Mouse (Mus musculus) limb, embryonic 10.5 days (tissue): Measurements from ENCODE around the gene Rprml. TPM values are rescaled to one million over a fixed set of nuclear protein-coding genes. Genes with fewer than 3 reads are reported as not detected.
A peak's percentile ranks its signal among the peaks of the same experiment; 100 is the strongest.

Source experiments
- DNase-seq: peaks from one replicate; pipeline ENCODE4 v3.0.0-alpha.2; 2017; ENCODE audit warnings: low spot score
- H3K27ac ChIP-seq: fragments of 300-500 bp; sonication (generic); 2 replicates; pipeline ENCODE4 v1.5.1; 2016; ENCODE audit warnings: mild to moderate bottlenecking
- H3K27me3 ChIP-seq: fragments of 300-500 bp; sonication (generic); 2 replicates; pipeline ENCODE4 v1.6.1; 2016; ENCODE audit warnings: low read depth, mild to moderate bottlenecking; ENCODE audit not compliant: poor library complexity, severe bottlenecking
- H3K36me3 ChIP-seq: fragments of 300-500 bp; sonication (generic); 2 replicates; pipeline ENCODE4 v1.6.1; 2016; ENCODE audit warnings: mild to moderate bottlenecking, moderate library complexity
- H3K4me1 ChIP-seq: fragments of 300-500 bp; sonication (generic); 2 replicates; pipeline ENCODE4 v1.6.1; 2016
- H3K4me3 ChIP-seq: fragments of 300-500 bp; sonication (generic); 2 replicates; pipeline ENCODE4 v1.5.1; 2016; ENCODE audit warnings: mild to moderate bottlenecking, moderate library complexity
- H3K9me3 ChIP-seq: fragments of 300-500 bp; sonication (generic); replicated peaks from 2 replicates; pipeline ENCODE4 v1.6.1; 2016; ENCODE audit warnings: mild to moderate bottlenecking
- WGBS: fragments of 180-500 bp; shearing (Covaris S2); methylation state at CpG from one replicate; pipeline ENCODE4 v1.1.7; 2016; 5-methylcytosine and 5-hydroxymethylcytosine counted together
- polyA plus RNA-seq: library from polyadenylated mRNA; unstranded; fragments of >200 nt; fragmentation: Nextera tagmentation; extraction: Ambion mirVana; gene quantifications from 2 replicates; pipeline ENCODE4 v1.2.1, GENCODE M21; 2016

Rprml gene
- polyA plus RNA-seq: 0.48 and 1.0 TPM in 2 replicates

DNA sequence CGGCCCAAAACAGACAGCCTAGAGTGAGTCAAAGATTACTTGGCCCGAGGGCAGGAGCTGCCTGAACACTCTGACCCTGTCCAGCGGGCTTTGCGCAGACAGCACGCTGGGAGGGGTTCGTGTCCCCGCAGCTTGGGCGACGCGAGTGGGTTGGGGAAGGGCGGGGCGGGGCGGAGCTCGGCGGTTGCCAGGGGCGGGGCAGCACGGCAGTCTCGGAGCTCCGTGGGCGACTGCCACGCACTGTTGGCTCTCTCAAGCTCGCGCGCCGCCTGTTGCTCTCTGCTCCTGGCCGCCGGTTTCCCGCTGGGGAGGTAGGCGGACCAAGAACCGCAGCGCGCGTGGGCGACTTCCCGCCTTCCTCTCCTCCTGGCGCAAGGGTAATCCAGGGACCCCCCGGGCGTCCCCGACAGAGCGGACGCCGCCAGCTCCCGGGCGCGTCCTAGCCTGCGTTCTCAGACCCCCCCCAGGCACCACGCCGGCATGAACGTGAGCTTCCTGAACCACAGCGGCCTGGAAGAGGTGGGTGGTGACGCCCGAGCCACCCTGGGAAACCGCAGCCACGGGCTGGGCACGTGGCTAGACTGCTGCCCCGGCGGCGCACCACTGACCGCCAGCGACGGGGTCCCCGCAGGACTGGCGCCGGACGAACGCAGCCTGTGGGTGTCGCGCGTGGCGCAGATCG, at the start of gene Rprml:
TSS of gene Rprml (plus strand) at position 270 of the 682 bp plus-strand sequence.
- peak; percentile 45 for DNase-seq
- H3K27me3 ChIP-seq: peaks cover 80% of the 10 kb centered on the region
- H3K4me3 ChIP-seq: peak within 1 kb of the TSS; percentile 51
- H3K36me3 ChIP-seq: no peaks in the 10 kb centered on the region
- H3K27ac ChIP-seq: no peak within 1 kb of the TSS
- no peaks in the 10 kb centered on the region for H3K9me3 ChIP-seq
- H3K4me1 ChIP-seq: peaks cover 47% of the 10 kb centered on the region
- WGBS: 2% methylated on average over 71 of the region's 71 CpGs

DNA sequence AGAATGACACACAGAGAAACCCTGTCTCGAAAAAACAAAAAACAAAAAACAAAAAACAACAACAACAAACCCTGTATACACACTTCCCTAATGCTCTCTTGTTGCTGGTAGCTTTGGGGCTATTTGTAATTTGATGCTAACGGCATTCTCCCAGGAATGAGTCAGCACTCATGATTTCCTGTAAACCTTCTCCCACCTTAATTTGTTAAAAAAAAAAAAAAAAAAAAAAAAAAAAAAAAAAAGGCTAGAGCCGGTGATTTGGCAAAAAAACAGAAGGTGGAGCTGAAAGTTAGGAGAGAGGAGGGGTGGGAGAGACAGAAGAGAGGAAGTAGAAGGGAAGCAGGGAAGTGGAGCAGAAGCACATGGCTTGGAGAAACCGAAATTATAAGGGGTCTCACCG, 42.8 kb upstream of the Rprml start:
- H3K27ac ChIP-seq: no peak overlapping the region
- H3K4me1 ChIP-seq: no peaks in the 10 kb centered on the region
- DNase-seq: no peak
- WGBS: 63% methylated on average over 5 of the region's 5 CpGs
- H3K9me3 ChIP-seq: no peaks in the 10 kb centered on the region
- H3K27me3 ChIP-seq: no peaks in the 10 kb centered on the region
- no peaks in the 10 kb centered on the region for H3K36me3 ChIP-seq
- no peak overlapping the region for H3K4me3 ChIP-seq

DNA sequence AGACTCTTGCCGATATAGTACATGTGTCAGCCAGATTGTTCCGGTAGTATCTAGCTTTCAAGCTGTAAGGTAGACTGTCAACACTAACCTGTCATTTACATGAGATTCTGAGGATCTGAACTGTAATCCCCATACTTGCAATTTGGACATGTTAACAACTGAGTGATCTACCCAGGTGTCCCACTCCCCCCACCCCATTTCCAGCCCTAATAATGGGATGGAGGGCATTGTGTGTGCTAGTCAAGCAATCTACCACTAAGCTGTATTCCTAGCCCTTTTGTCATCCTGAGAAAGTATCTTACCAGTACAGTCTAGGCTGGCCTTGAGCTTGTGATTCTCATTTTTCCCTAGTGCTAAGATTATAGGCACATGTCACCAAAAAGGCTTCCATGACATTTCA, 38.6 kb upstream of the Rprml start:
- Histone ChIP-seq H3K36me3 (no peaks in the 10 kb centered on the region), H3K4me1 (no peaks in the 10 kb centered on the region), H3K27me3 (no peaks in the 10 kb centered on the region), H3K9me3 (no peaks in the 10 kb centered on the region), H3K4me3 (no peak overlapping the region), H3K27ac (no peak overlapping the region)
- DNase-seq: no peak
- WGBS: 88% methylated on average over 2 of the region's 2 CpGs

DNA sequence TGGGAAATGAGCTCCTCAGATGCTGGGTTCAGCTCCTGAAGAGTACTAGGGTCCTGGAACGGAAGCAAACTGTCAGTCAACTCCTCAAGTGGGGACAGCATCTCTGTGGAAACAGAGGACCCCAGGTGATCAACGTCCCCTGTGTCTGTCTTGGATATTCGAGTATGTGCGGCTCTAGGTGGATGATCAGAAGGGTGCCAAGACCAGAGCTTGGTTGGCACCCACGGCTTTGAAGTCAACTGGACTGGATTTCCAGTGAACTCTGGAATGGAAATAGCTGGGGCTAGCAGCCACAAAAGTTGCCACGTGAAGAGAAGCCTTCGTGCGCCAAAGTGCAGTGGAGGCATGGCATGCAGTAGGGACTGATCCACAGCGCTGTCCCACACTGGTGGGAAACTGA, 28.3 kb upstream of the Rprml start, which contains the start of gene Gm884:
TSS of gene Gm884 (minus strand) at position 101 of the 400 bp plus-strand sequence.
- Histone ChIP-seq H3K27ac (no peak within 1 kb of the TSS), H3K4me3 (no peak within 1 kb of the TSS), H3K27me3 (no peaks in the 10 kb centered on the region), H3K4me1 (no peaks in the 10 kb centered on the region), H3K9me3 (no peaks in the 10 kb centered on the region), H3K36me3 (no peaks in the 10 kb centered on the region)
- 81% methylated on average over 9 of the region's 9 CpGs for WGBS
- no peak for DNase-seq

DNA sequence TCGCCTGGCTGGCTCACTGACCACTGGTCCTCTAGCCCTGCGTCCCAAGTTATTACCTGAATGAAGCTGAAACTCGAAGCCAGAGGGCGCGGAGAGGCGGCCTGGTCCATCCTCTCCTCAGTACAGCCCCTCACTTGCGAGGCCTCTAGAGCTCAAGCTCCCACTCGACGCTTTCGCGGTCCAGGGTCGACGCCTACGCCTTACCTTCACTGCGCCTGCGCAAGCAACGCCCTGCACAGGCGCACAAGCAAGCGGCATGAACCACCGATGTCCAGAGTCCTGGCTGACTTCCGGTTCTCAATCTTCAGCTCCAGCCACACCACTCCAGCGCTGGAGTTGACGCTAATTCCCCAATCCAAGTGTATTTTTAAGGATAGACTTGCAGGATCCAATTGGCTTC, 21.9 kb upstream of the Rprml start:
- DNase-seq: no peak
- Histone ChIP-seq H3K27me3 (no peaks in the 10 kb centered on the region), H3K4me1 (no peaks in the 10 kb centered on the region), H3K27ac (no peak overlapping the region), H3K4me3 (no peak overlapping the region), H3K9me3 (no peaks in the 10 kb centered on the region), H3K36me3 (no peaks in the 10 kb centered on the region)
- 83% methylated on average over 23 of the region's 23 CpGs for WGBS

DNA sequence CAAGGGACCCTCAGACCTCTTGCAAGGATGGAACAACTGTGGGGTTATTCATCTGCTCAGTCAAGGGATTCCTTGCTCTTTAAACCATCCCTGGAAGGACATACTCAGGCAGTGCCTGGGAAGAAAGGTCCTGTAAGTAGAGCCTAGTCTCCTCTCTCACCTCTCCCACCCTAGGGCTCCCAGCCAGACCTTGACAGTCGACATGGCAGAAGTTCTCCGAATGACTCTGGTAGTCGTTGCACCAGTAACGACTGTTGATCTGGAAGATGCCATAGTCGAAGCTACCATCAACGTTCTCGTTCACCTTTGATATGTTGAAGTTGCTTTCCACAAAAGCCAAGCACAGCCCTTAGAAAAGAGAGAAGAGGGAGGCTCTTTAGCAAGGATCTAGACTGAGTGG, 14.6 kb upstream of the Rprml start:
- Histone ChIP-seq H3K36me3 (no peaks in the 10 kb centered on the region), H3K4me1 (0 out of 2 replicates have a peak, but pooled peaks cover 2% of the 10 kb centered on the region), H3K4me3 (no peak overlapping the region), H3K27me3 (peaks cover 13% of the 10 kb centered on the region), H3K27ac (no peak overlapping the region), H3K9me3 (no peaks in the 10 kb centered on the region)
- 90% methylated on average over 7 of the region's 7 CpGs for WGBS
- no peak for DNase-seq

DNA sequence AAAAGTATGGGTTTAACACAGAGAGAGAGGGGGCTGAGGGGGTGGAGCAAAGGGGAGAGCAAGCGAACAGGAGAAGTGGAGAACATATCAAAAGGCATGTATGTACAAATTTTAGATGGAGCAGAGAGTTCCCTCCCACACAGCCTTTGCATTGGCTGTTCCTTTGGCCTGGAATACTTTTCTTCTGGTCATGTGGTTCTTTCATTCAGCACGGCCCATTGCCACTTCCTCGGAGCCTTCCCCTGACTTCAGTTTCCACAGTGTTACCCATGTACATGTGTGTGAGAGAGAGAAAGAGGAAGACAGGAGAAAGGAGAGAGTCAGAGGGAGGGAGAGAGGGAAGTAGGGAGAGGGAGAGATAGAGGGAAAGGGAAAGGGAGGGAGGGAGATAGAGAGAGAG, 13.9 kb upstream of the Rprml start:
- 0 out of 2 replicates have a peak, but pooled peaks cover 3% of the 10 kb centered on the region for H3K4me1 ChIP-seq
- no peak overlapping the region for H3K27ac ChIP-seq
- H3K36me3 ChIP-seq: no peaks in the 10 kb centered on the region
- H3K4me3 ChIP-seq: no peak overlapping the region
- peaks cover 20% of the 10 kb centered on the region for H3K27me3 ChIP-seq
- 77% methylated on average over 3 of the region's 3 CpGs for WGBS
- H3K9me3 ChIP-seq: no peaks in the 10 kb centered on the region
- no peak for DNase-seq

DNA sequence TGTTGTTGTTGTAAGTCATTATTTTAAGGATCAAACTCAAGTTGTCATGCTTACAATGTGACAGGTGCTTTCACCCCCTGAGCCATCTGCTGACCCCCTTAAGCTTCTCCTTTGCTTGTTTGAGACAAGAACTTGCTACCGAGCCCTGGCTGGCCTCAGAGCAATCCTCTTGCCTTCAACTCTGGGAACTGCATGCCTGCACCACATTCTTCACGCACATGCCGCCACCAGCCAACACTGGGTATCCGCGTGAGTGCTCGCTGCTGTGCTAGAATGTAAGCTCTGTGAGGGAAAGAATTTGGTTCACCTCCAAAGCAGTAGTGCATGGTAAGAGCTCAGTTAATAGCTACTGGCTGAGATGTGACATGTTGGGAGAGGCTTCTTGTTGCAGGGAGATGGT, 13.1 kb upstream of the Rprml start:
- Histone ChIP-seq H3K4me3 (no peak overlapping the region), H3K27ac (no peak overlapping the region), H3K27me3 (peaks cover 27% of the 10 kb centered on the region), H3K4me1 (0 out of 2 replicates have a peak, but pooled peaks cover 3% of the 10 kb centered on the region), H3K36me3 (no peaks in the 10 kb centered on the region), H3K9me3 (no peaks in the 10 kb centered on the region)
- WGBS: 80% methylated on average over 6 of the region's 6 CpGs
- DNase-seq: no peak

DNA sequence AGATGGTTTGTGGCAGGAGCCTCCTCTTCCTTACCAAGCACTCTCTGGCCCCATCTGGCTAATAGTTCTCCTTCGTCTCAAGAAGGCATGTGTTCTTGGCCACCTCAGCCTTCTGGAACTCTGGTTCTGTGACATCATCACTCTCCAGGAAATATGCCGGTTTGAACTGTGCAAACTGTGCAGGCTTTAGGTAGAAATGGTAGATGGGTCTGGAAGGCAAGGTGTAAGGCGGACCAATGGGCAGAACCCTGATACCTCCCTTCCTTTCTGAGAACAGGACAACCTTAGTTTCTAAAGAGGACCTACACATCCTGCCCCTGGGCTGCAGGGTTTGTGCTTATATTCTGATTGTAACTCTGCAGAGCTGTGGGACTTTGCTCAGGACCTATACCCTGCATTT, 10.6 kb upstream of the Rprml start, which contains the start of gene Lyzl6:
TSS of gene Lyzl6 (minus strand) at position 101 of the 400 bp plus-strand sequence.
- H3K27ac ChIP-seq: no peak within 1 kb of the TSS
- peak; percentile 26 for DNase-seq
- H3K36me3 ChIP-seq: no peaks in the 10 kb centered on the region
- H3K27me3 ChIP-seq: peaks cover 36% of the 10 kb centered on the region
- peaks cover 6% of the 10 kb centered on the region; the same call in 1 of the 2 replicates for H3K4me1 ChIP-seq
- H3K9me3 ChIP-seq: no peaks in the 10 kb centered on the region
- WGBS: 91% methylated on average over 3 of the region's 3 CpGs
- no peak within 1 kb of the TSS for H3K4me3 ChIP-seq

DNA sequence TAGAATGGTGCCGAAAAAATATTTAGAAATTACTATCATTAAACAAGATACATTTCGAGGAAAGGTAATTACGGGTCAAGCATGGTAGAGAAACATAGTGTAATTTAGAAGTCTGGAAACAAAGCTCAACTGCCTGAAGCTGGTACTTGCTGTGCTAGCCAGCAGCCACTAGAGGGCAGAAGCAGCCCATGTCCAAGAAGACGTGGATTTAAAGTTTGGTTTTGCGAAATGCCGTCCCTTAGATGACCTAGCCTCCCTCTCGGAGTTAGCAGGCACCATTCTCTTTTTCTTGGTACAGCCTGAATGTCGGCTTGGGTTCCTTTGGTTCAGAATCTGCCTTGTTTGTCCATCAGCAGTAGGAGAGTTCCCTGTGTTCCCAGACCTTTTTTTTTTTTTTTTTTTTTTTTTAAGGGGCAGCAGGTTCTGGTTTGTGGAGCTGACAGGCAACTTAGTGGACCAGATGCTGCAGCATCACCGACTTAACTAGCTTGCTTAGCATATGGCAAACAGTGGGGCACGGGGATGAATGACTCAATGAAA, 9.9 kb upstream of the Rprml start:
- Histone ChIP-seq H3K9me3 (no peaks in the 10 kb centered on the region), H3K36me3 (no peaks in the 10 kb centered on the region), H3K27me3 (peaks cover 36% of the 10 kb centered on the region), H3K4me3 (no peak overlapping the region), H3K4me1 (peaks cover 6% of the 10 kb centered on the region; the same call in 1 of the 2 replicates), H3K27ac (no peak overlapping the region)
- peak; percentile 80 for DNase-seq
- 4% methylated on average over 10 of the region's 10 CpGs for WGBS

DNA sequence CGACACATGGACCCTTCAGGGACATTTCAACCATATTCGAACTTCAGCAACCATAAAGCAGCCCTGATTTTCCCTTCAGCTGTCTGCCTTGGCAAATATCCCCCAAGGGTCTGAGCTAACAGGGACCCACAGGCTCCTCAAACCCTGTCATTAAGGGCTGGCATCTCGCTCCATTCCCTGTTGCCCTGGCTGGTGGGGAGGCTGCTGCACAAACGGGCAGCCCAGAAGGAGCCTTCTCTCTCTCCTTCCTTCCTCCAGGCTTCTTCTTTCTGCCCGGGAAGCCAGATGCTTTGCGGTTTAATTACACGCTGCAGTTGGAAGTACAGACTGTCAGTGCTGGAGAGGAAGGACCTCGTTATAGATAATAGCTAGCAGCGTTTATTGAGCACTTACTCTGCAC, 6.2 kb upstream of the Rprml start:
- Histone ChIP-seq H3K27me3 (peaks cover 52% of the 10 kb centered on the region), H3K4me3 (no peak overlapping the region), H3K4me1 (peaks cover 33% of the 10 kb centered on the region), H3K27ac (no peak overlapping the region), H3K9me3 (no peaks in the 10 kb centered on the region), H3K36me3 (no peaks in the 10 kb centered on the region)
- DNase-seq: peak; percentile 26
- 66% methylated on average over 9 of the region's 9 CpGs for WGBS

DNA sequence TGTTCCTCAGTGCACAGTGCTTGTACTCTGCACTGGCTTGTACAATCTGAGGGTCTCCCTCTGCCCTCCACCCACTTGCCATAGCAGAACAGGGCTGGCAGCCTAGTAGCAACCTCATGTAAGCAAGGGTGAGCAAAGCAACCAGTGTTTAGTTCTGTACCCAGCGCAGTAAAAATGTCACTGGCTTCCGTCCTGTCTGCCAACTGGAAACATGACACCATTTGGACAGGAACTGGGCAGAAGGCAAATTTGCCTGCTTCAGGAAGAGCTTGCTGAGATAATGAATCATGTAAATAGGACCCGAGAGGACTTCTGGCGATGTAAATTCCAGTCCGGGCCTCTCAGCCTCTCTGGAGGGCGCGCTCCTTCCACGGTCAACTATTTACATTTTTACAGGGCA, 3.6 kb upstream of the Rprml start:
- Histone ChIP-seq H3K27me3 (peaks cover 57% of the 10 kb centered on the region), H3K4me1 (peaks cover 51% of the 10 kb centered on the region), H3K4me3 (no peak overlapping the region), H3K27ac (no peak overlapping the region), H3K9me3 (no peaks in the 10 kb centered on the region), H3K36me3 (no peaks in the 10 kb centered on the region)
- 50% methylated on average over 8 of the region's 8 CpGs for WGBS
- DNase-seq: no peak

DNA sequence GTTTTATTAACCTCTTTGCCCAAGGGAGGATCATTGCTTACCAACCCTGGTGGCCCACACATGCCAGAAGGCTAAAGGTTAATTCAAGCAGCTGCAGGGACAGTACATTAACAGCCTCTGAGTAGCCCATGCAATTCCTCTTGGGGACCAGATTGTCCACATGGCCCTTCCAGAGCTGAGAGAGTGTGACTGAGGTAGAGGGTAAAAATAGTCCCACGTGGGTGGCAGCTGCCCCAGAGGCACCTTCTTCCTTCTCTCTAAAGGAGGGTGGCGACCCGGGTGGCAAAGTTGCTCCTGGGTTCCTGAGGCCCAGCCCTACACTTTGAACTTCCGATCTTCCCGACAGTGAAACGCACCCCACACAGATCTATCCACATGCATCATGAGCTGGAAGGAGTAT, 3.1 kb upstream of the Rprml start:
- Histone ChIP-seq H3K4me1 (peaks cover 51% of the 10 kb centered on the region), H3K27ac (0 out of 2 replicates have a peak overlapping the region, but pooled peaks have one; percentile 12), H3K9me3 (no peaks in the 10 kb centered on the region), H3K27me3 (peaks cover 57% of the 10 kb centered on the region), H3K4me3 (no peak overlapping the region), H3K36me3 (no peaks in the 10 kb centered on the region)
- WGBS: 74% methylated on average over 6 of the region's 6 CpGs
- DNase-seq: peak; percentile 30
